Mouse (Mus musculus) brain, adult 2 months (tissue): ENCODE measurements around the gene Kank1.

Source experiments
- DNase-seq: peaks from one replicate; pipeline ENCODE4 v3.0.0; 2011; ENCODE audit warnings: low read depth, low spot score

The Kank1 gene

GRCm38 (mm10) chr19:25405987-25406386 lies 169.2 kb downstream of the Kank1 start:
- DNase-seq: no peak

- peak; percentile 74 for DNase-seq
These were observed 169.9 kb downstream of the Kank1 start for GRCm38 (mm10) chr19:25406481-25407184.

GRCm38 (mm10) chr19:25407185-25407886 lies 170.6 kb downstream of the Kank1 start:
- DNase-seq: no peak

- no peak for DNase-seq
These were observed 171.1 kb downstream of the Kank1 start for GRCm38 (mm10) chr19:25407887-25408236.

GRCm38 (mm10) chr19:25409239-25409638 lies 172.5 kb downstream of the Kank1 start:
- DNase-seq: no peak

GRCm38 (mm10) chr19:25411353-25411752 lies 174.6 kb downstream of the Kank1 start:
- DNase-seq: peak; percentile 55

GRCm38 (mm10) chr19:25415448-25415847 lies 178.7 kb downstream of the Kank1 start:
- no peak for DNase-seq

GRCm38 (mm10) chr19:25417671-25418070 lies 180.9 kb downstream of the Kank1 start:
- DNase-seq: no peak

- no peak for DNase-seq
These were observed 183.2 kb downstream of the Kank1 start for GRCm38 (mm10) chr19:25419983-25420382.

GRCm38 (mm10) chr19:25422096-25422495 lies 185.3 kb downstream of the Kank1 start:
- no peak for DNase-seq

GRCm38 (mm10) chr19:25423371-25423770 lies 186.6 kb downstream of the Kank1 start:
- DNase-seq: no peak

- no peak for DNase-seq
These were observed 189.7 kb downstream of the Kank1 start for GRCm38 (mm10) chr19:25426431-25426830.

GRCm38 (mm10) chr19:25427886-25428285 lies 191.1 kb downstream of the Kank1 start:
- DNase-seq: no peak

GRCm38 (mm10) chr19:25428338-25428962 lies 191.7 kb downstream of the Kank1 start:
- DNase-seq: peak; percentile 38

- no peak for DNase-seq
These were observed 194.7 kb downstream of the Kank1 start for GRCm38 (mm10) chr19:25431431-25431830.

- no peak for DNase-seq
These were observed 195.1 kb downstream of the Kank1 start for GRCm38 (mm10) chr19:25431909-25432308.

GRCm38 (mm10) chr19:25433169-25433690 lies 196.5 kb downstream of the Kank1 start:
- peak; percentile 35 for DNase-seq

GRCm38 (mm10) chr19:25434345-25434744 lies 197.6 kb downstream of the Kank1 start:
- no peak for DNase-seq

- DNase-seq: no peak
These were observed 198.0 kb downstream of the Kank1 start for GRCm38 (mm10) chr19:25434795-25435194.

- DNase-seq: no peak
These were observed 198.6 kb downstream of the Kank1 start for GRCm38 (mm10) chr19:25435412-25435811.

GRCm38 (mm10) chr19:25436175-25436574 lies 199.4 kb downstream of the Kank1 start:
- DNase-seq: peak; percentile 25
